Mouse (Mus musculus) spleen, embryonic (tissue): ENCODE results near the gene Tmco4.

Source experiments
- CTCF ChIA-PET: fragments of 350-600 bp; sonication (Branson Sonifier 250); formaldehyde crosslinking; loops from one replicate; lab custom pipeline; 2022; lab: Charles Lee

Gene Tmco4

GRCm38 (mm10) chr4:139054300-139054923 is 81.7 kb downstream of the Tmco4 start:
- CTCF ChIA-PET = no interaction called here

DNA sequence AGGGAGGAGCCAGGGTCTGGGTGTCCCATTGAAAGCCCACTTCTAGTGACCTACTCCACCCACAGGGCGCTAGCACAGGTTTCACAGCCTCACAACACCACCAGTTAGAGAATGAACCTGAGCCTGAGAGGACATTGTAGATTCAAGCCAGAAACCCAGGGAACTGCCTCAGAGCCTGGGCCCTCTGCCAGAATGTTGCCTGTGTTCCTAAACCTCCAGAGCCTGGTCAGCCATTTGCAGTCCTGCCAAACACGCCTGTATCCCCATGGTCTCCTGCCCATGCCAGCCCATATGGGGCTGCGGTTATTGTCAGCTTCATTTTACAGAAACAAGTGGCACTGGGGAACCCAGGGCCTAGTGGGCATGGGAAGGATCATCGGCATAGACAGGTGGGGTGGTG is 82.6 kb downstream of the Tmco4 start:
- CTCF ChIA-PET = no interaction called here

GRCm38 (mm10) chr4:139055744-139056143 is 83.1 kb downstream of the Tmco4 start:
- CTCF ChIA-PET = no interaction called here

DNA sequence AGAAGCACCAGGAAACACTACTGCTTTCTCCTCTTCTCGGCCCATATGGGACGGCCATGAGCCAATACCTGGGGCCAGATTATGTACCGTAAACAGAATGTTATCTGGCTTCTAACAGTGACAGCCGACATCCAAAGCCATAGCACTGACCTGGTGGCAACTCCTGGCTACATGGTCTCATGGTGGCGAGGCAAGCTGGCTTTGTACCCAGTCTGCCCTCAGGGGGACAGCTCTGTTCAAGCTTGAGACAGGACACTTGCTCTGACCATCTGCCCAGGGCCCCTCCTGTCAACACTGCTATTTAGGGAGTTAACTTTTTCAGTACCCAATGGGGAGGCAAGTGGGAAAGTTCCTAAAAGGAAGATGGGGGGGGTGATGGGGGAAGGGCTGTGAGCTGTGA is 84.6 kb downstream of the Tmco4 start:
- CTCF ChIA-PET = no interaction called here

DNA sequence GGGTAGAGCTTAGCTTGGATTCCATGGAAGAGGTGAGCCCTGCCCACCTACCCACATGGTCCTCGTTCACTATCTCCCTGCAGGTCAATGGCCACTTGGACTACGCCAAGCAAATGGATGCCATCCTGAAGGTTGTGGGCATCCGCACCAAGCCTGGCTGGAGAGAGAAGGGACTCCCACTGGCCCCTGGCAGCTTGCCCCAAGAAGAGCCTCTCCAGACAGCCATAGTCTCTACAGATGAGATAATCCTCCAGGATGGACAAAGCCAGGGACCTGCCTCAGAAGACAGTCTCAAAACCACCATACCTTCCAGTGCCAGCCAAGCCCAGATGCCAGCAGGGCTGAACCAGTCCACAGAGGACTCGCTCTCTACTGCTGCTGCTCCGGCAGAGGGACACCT is 85.3 kb downstream of the Tmco4 start:
- CTCF ChIA-PET = no interaction called here

DNA sequence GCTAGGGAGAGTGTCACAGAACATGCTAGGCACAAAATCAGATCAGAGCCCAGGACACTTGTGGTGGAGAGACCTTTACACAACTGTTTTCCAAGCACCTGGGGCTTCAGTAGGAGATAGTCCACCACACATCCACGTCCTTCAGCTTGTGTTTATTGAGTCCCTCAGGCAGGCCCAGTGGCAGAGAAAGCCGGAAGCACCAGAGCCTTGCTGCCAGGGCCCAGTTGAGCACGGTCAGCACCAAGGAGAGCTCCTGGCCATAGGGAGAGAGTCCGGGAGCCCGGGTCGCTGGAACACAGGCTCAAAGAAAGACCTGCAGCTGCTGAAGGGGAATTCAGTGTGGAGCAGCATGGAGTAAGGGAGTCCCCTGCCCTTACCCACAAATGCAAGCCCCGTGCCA is 86.9 kb downstream of the Tmco4 start:
- CTCF ChIA-PET = no interaction called here

DNA sequence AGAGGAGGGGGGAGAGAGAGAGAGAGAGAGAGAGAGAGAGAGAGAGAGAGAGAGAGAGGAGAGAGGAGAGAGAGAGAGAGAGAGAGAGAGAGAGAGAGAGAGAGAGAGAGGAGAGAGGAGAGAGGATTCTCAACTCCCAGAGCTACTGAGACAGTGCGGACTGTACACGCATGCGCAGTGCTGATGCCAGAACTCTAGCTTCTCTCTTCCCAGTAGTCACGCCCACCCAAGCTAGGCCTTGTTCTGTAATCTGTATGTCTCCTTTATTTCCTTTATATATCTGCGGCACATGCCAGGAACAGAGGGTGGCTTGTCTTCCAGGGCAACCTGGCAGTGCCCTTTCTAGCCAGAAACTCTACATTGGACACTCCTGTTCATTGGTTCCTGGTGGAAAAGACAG is 92.1 kb downstream of the Tmco4 start:
- CTCF ChIA-PET = no interaction called here

- CTCF ChIA-PET = no interaction called here
Measured at GRCm38 (mm10) chr4:139068287-139068686, 95.6 kb downstream of the Tmco4 start.

- CTCF ChIA-PET = no interaction called here
Measured at GRCm38 (mm10) chr4:139074060-139074459, 101.4 kb downstream of the Tmco4 start.

- CTCF ChIA-PET = no interaction called here
Measured at GRCm38 (mm10) chr4:139075041-139075711, 102.5 kb downstream of the Tmco4 start, which contains the start of gene Htr6. Gene Htr6 (minus strand): TSS chr4:139075570.

DNA sequence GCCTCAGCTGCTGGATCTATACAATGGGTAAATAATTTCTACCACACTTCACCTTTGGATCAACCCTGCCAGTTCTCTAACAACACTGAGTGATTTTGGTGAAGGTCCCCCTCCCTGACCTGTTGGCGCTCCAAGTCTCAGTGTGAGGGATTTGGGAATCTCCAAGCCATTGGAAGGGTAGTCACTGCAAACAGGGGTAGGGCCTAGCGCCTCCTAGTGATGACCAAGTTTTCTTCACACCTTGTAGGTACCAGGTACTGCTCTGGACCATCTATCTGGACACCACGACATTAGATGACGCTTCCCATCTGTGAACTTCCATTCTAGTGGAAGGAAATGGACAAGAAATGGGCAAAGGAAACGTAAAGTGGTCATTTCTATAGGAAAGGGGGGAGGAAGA is 103.2 kb downstream of the Tmco4 start:
- CTCF ChIA-PET = no interaction called here

DNA sequence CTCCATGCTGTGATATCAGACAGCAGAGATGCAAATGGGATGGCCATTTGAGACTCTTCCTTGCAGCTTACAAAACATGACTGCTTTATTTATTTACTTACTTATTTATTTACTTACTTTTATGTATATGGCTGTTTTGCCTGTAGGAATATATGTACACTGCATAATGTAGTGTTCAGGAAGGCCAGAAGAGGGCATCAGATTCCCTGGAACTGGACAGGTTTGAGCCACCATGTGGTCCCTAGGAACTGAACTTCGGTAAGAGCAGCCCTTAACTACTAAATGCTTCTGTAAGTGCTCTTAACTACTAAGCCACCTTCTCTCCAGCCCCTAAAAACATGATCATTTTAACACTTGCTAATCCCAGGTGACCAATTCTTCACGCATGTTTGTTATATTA is 105.6 kb downstream of the Tmco4 start:
- CTCF ChIA-PET = interaction anchor here (0.6 to 0.7 kb wide), 2 partner anchors 101 to 271 kb away, joined by 3 read pairs; no protein-coding TSS in a partner anchor

- CTCF ChIA-PET = no interaction called here
Measured at GRCm38 (mm10) chr4:139078726-139079125, 106.0 kb downstream of the Tmco4 start.

GRCm38 (mm10) chr4:139079439-139079838 is 106.8 kb downstream of the Tmco4 start:
- CTCF ChIA-PET = interaction anchor here (0.6 kb wide), 1 partner anchor 1595 kb away, joined by 3 read pairs; no protein-coding TSS in a partner anchor

DNA sequence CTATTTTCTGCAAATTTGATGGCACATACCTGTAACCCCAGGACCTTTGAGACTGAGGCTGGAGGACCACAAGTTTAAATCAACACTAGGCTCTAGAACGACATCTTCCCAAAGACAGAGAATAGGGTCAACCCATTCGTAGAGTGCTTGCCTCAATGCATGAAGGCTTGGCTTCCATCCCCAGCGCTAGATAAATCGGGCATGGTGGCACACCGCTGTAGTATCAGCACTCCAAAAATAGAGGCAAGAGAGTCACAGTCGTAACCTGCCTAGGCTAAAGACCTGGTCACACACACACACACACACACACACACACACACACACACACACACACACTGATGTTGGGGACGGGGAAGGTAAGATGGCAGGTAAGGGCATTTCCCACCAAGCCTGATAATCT is 107.6 kb downstream of the Tmco4 start:
- CTCF ChIA-PET = interaction anchor here (0.6 kb wide), 1 partner anchor 1594 kb away, joined by 3 read pairs; no protein-coding TSS in a partner anchor

DNA sequence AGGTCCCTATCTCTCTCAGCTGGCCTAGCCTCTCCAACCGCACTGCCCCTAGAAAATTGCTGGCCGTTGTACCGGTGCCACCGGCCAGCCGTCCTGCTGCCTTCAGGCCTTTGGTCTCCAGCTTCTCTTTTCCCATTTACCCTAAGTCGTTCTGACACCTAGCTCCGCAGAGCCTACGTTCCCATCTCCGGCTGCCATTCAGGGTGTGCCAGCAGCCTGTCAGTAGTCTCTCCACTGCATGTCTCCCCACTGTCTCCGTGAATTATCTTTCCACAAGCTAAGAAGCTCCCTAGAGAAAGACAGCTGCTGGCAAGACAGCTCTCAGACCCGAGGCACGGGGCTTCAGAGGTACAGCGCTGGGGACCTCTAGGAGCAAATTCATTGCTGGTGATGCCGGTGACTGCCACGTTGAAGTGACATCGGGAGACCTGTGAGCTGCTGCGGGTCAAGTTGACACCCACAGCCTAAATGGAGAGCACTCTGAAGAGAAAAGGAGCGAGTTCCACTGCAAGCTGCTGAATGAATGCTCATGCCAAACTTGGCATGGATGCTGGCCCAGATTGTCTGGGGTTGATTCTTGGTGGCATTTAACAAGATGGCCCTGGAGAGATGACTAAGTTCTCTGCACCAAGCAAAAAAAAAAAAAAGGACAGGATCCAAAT is 108.7 kb downstream of the Tmco4 start:
- CTCF ChIA-PET = no interaction called here

DNA sequence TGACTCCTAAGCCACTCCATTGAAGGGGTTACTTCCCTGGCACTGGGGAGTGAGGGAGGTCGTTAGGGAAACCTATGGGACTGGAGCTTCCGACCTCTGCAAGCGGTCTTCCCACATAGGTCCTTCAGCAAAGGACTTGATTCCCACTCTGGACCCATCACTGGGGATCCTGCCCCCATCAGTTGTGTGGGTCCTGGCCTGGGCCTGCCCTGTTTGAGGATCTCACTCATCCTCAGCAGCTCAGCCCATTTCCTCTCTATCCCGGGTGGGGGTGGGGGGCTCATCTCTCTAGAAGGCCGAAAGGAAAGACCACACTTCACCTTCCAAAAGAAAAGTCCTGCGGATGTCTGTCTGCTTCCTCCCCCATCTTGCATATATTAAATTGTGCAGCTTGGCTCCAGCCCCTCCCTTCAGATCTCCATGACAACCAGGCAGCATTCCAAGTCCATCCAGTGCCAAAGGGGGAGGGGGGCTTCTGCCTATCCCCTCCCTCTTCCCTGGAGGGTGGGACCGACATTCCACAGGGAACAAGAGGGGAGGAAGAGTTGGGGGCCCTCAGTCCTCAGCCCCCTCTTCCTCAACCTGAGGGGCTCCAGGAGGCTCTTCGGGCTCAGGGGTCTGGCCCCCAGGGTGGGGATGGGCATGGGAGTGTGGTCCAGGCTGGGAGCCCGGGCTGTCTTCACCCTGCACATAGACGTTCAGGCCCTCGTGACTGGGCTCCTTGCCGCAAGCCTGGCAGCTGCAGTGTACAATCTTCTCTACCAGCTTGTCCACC is 110.3 kb downstream of the Tmco4 start:
- CTCF ChIA-PET = no interaction called here

- CTCF ChIA-PET = interaction anchor here (1.1 kb wide), 1 partner anchor 149 kb away, joined by 3 read pairs; no protein-coding TSS in a partner anchor
Measured at GRCm38 (mm10) chr4:139085337-139085736, 112.6 kb downstream of the Tmco4 start.

DNA sequence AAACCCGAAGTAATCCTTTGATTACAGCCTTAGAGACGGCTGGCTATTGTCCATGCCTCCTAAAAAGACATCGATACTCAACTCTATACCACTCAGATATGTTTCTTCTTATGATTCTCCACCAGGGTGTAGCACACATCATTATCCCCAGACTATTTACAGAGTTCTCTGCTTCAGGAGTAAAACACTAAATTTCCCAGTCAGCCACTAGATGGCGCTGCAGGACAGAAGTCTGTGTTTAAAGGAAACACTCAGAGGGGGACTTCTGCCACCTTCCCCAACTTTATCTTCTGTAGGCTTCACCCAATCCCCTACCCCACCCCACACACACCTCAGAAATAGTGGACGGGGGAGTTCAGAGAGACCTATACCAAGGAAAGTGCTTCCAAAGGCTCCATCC is 113.3 kb downstream of the Tmco4 start:
- CTCF ChIA-PET = interaction anchor here (1.1 kb wide), 1 partner anchor 149 kb away, joined by 3 read pairs; no protein-coding TSS in a partner anchor

GRCm38 (mm10) chr4:139086984-139087383 is 114.3 kb downstream of the Tmco4 start:
- CTCF ChIA-PET = no interaction called here

- CTCF ChIA-PET = no interaction called here
Measured at GRCm38 (mm10) chr4:139088982-139089671, 116.4 kb downstream of the Tmco4 start.
